ENCODE assay signal across 14 mouse cellular contexts in the genomic region with DNA sequence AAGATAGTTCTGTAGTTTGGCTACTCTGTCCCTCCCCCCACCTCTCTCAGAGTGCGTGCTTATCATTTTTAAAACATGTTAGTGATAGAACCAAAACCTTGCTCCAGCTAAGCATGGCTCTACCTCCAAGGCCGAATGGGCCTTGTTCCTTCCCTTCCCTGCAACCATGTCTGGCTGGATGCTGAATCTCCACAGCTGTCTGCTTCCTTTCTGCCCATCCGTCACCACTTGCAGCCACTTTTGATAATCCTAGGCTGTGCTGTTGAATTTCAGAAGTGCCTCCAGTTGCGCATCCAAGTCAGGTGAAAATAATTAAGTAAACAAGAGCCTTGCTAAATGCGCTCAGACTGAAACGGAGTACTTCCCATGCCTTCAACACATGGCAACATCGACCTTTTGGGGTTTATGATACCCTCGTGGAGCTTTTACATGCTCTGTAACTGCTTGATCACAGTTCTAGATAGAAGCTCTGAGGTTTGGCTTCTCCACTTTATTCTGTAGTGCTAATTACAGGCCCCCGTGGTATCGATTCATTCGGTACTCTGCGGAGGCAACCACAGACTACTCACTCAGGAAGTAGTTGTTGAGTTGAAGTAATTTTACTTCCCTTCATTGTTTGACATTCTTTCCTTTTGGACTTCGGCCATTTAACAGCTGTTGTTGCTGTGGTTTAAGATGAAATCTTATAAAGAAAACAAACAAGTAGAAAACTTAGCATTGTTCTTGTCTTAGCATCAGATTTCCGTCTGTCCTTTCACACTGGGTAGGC.
A peak's percentile ranks its signal among the peaks of the same experiment; 100 is the strongest.
DNase-seq lines count a peak whose midpoint lies in the region; ATAC-seq and TF ChIP-seq lines count a peak whose summit lies in the region.
"Had no signal": no experiment of that assay in that cellular context is flagged by ENCODE, and none has a peak within 500 bp of the region (broad histone marks: within the 10 kb centered on the region; RNA-seq: fewer than 3 reads in every experiment).

No protein-coding gene starts in this region.

- no peaks in the 10 kb centered on the region for H3K9me3 ChIP-seq in lung, embryonic 14.5 days (ENCODE audit: low read depth, low read length)
- H3K9me3 ChIP-seq in heart, embryonic 12.5 days (replicated peaks): no peaks in the 10 kb centered on the region
- H3K9me3 ChIP-seq in intestine, postnatal 0 days (ENCODE audit: control insufficient read depth): no peaks in the 10 kb centered on the region
- H3K9me3 ChIP-seq: forebrain, embryonic 10.5 days had no signal

- H3K4me3 ChIP-seq in lung, embryonic 14.5 days (ENCODE audit: low read depth, low read length): no peak overlapping the region
- no peak overlapping the region for H3K4me3 ChIP-seq in heart, embryonic 12.5 days
- H3K4me3 ChIP-seq in intestine, postnatal 0 days (ENCODE audit: low read depth, low read length): no peak overlapping the region
- H3K4me3 ChIP-seq: forebrain, embryonic 10.5 days had no signal

- no peak overlapping the region for H3K9ac ChIP-seq in lung, embryonic 14.5 days
- H3K9ac ChIP-seq in heart, embryonic 12.5 days: no peak overlapping the region
- H3K9ac ChIP-seq in intestine, postnatal 0 days (ENCODE audit: low read depth, low read length): no peak overlapping the region

- TF ChIP-seq CTCF in lung, embryonic 14.5 days (IDR thresholded peaks at IDR 0.05; ENCODE audit: low read depth): no peak
- TF ChIP-seq CTCF in intestine, postnatal 0 days (IDR thresholded peaks at IDR 0.05; ENCODE audit: low read depth): no peak

- no peaks in the 10 kb centered on the region for H3K36me3 ChIP-seq in lung, embryonic 14.5 days (ENCODE audit: insufficient read depth)
- no peaks in the 10 kb centered on the region for H3K36me3 ChIP-seq in heart, embryonic 12.5 days
- H3K36me3 ChIP-seq in intestine, postnatal 0 days (ENCODE audit: control insufficient read depth, insufficient read depth): no peaks in the 10 kb centered on the region
- H3K36me3 ChIP-seq: forebrain, embryonic 10.5 days had no signal

- peak overlapping the region; percentile 68; the same call in 1 of the 2 replicates for H3K27ac ChIP-seq in lung, embryonic 14.5 days (ENCODE audit: low read depth)
- H3K27ac ChIP-seq in heart, embryonic 12.5 days (ENCODE audit: poor library complexity, severe bottlenecking): peak overlapping the region; percentile 60; the same call in 1 of the 2 replicates
- no peak overlapping the region for H3K27ac ChIP-seq in intestine, postnatal 0 days (ENCODE audit: low read depth, low read length)
- H3K27ac ChIP-seq: forebrain, embryonic 10.5 days had no signal

- peak; percentile 3 for DNase-seq in heart, adult 8-10 months (ENCODE audit: low spot score)
- no peak for DNase-seq in heart, postnatal 25 days (ENCODE audit: low spot score)
- peak; percentile 82 for DNase-seq in lung, embryonic 14.5 days
- DNase-seq in lung, adult 18-20 months: no peak
- no peak for DNase-seq in left cerebral cortex, postnatal 36 days (ENCODE audit: low spot score in 2 of 2)
- DNase-seq: adrenal gland, postnatal 10 days; left cerebral cortex, postnatal 4 days; thymus, postnatal 14 days had no signal

- WGBS in lung, embryonic 14.5 days: 62% methylated on average over 14 of the region's 14 CpGs
- WGBS in heart, embryonic 12.5 days: 45% methylated on average over 14 of the region's 14 CpGs
- 65% methylated on average over 14 of the region's 14 CpGs for WGBS in intestine, postnatal 0 days

- ATAC-seq in lung, embryonic 14.5 days (ENCODE audit: insufficient read depth): peak; percentile 60; the same call in 1 of the 2 replicates
- peak; percentile 55; the same call in 1 of the 2 replicates for ATAC-seq in heart, embryonic 12.5 days (ENCODE audit: insufficient number of reproducible peaks, low FRiP score)
- no peak for ATAC-seq in intestine, postnatal 0 days
- no peak for ATAC-seq in frontal cortex, adult (ENCODE audit: low TSS enrichment)
- ATAC-seq: inflammation-experienced regulatory T-cells, adult 6 months; midbrain, embryonic 16.5 days had no signal

- no peaks in the 10 kb centered on the region for H3K27me3 ChIP-seq in lung, embryonic 14.5 days (ENCODE audit: insufficient read depth, low read length)
- H3K27me3 ChIP-seq in heart, embryonic 12.5 days (replicated peaks): no peaks in the 10 kb centered on the region
- no peaks in the 10 kb centered on the region for H3K27me3 ChIP-seq in intestine, postnatal 0 days (replicated peaks; ENCODE audit: control insufficient read depth, insufficient read depth, low read length)

- intact Hi-C loops in heart, postnatal 25 days (cut with DNase I): no loop called here
- intact Hi-C loops in left cerebral cortex, postnatal 36 days (cut with DNase I): no loop called here

- peak overlapping the region; percentile 8; the same call in 1 of the 2 replicates for H3K4me2 ChIP-seq in lung, embryonic 14.5 days
- peak overlapping the region; percentile 9; the same call in 1 of the 2 replicates for H3K4me2 ChIP-seq in heart, embryonic 12.5 days
- H3K4me2 ChIP-seq in intestine, postnatal 0 days (replicated peaks; ENCODE audit: low read depth): peak overlapping the region; percentile 27; the same call in 1 of the 2 replicates

- peaks cover 7% of the 10 kb centered on the region; the same call in 1 of the 2 replicates for H3K4me1 ChIP-seq in lung, embryonic 14.5 days (ENCODE audit: insufficient read depth)
- H3K4me1 ChIP-seq in heart, embryonic 12.5 days (replicated peaks): peaks cover 21% of the 10 kb centered on the region
- no peaks in the 10 kb centered on the region for H3K4me1 ChIP-seq in intestine, postnatal 0 days (replicated peaks; ENCODE audit: control insufficient read depth, insufficient read depth, low read length)

Comparison
In these comparisons a context has a peak if more than half of its experiments do, and no peak if none do; other contexts are left out.
1. DNase-seq: peak in heart, adult 8-10 months (single experiment) and lung, embryonic 14.5 days (single experiment); none in heart, postnatal 25 days (single experiment), lung, adult 18-20 months (0 of 2) and left cerebral cortex, postnatal 36 days (0 of 2).
2. ATAC-seq: peak in lung, embryonic 14.5 days (single experiment) and heart, embryonic 12.5 days (single experiment); none in intestine, postnatal 0 days (single experiment) and frontal cortex, adult (single experiment).
3. Peak in every context shown above with its lines, with median percentiles within 50 percentile points of each other: H3K4me2 ChIP-seq.